Mouse (Mus musculus) heart, postnatal 0 days (tissue): ENCODE measurements around the gene Epas1. TPM values are rescaled to one million over a fixed set of nuclear protein-coding genes. Genes with fewer than 3 reads are reported as not detected.

Experiments
- ATAC-seq: fragments of 200-750 bp; cut with Nextera tagmentation; 2 replicates; pipeline ENCODE4 v1.8.0; 2017; ENCODE audit warnings: low read depth, moderate number of reproducible peaks, moderate library complexity; ENCODE audit not compliant: insufficient read depth
- DNase-seq: peaks from one replicate; pipeline ENCODE4 v3.0.0-alpha.2; 2016; ENCODE audit warnings: low spot score
- H3K27ac ChIP-seq: fragments of 300-500 bp; sonication (generic); 2 replicates; pipeline ENCODE4 v1.5.1; 2014; ENCODE audit warnings: low read depth, mild to moderate bottlenecking
- H3K27me3 ChIP-seq: fragments of 300-500 bp; sonication (generic); 2 replicates; pipeline ENCODE4 v1.6.1; 2014; ENCODE audit warnings: low read length, mixed read lengths; ENCODE audit not compliant: control insufficient read depth, insufficient read depth
- H3K36me3 ChIP-seq: fragments of 300-500 bp; sonication (generic); replicated peaks from 2 replicates; pipeline ENCODE4 v1.6.1; 2014; ENCODE audit warnings: low read length, mixed read lengths; ENCODE audit not compliant: control insufficient read depth, insufficient read depth
- H3K4me1 ChIP-seq: fragments of 300-500 bp; sonication (generic); 2 replicates; pipeline ENCODE4 v1.6.1; 2014; ENCODE audit warnings: antibody characterized with exemption; ENCODE audit not compliant: control insufficient read depth, insufficient read depth
- H3K4me2 ChIP-seq: fragments of 300-500 bp; sonication (generic); 2 replicates; pipeline ENCODE4 v1.6.1; 2014; ENCODE audit warnings: low read depth, mild to moderate bottlenecking, low read length, moderate library complexity
- H3K4me3 ChIP-seq: fragments of 300-500 bp; sonication (generic); 2 replicates; pipeline ENCODE4 v1.5.1; 2014; ENCODE audit warnings: low read depth, low read length
- H3K9ac ChIP-seq: fragments of 300-500 bp; sonication (generic); replicated peaks from 2 replicates; pipeline ENCODE4 v1.6.1; 2014; ENCODE audit warnings: low read depth, low read length, mixed read lengths
- H3K9me3 ChIP-seq: fragments of 300-500 bp; sonication (generic); replicated peaks from 2 replicates; pipeline ENCODE4 v1.6.1; 2016; ENCODE audit warnings: low read length; ENCODE audit not compliant: control insufficient read depth
- CTCF ChIP-seq: IDR thresholded peaks from 2 replicates; pipeline ENCODE4 v1.5.1; 2016; ENCODE audit warnings: antibody characterized with exemption, control low read depth, low read depth
- EP300 ChIP-seq: IDR thresholded peaks from 2 replicates; pipeline ENCODE4 v1.6.1; 2016; ENCODE audit warnings: antibody characterized with exemption, low read depth
- WGBS: fragments of 180-500 bp; shearing (Covaris S2); extraction: QIAGEN DNeasy Blood & Tissue Kit; methylation state at CpG from one replicate; pipeline ENCODE4 v1.1.7; 2014; 5-methylcytosine and 5-hydroxymethylcytosine counted together
- polyA plus RNA-seq: library from polyadenylated mRNA; unstranded; fragments of >200 nt; fragmentation: Nextera tagmentation; extraction: Ambion mirVana; gene quantifications from 2 replicates; pipeline ENCODE4 v1.2.1, GENCODE M21; 2015
- total RNA-seq: library from RNA; depleted of rRNA; stranded (reverse); fragments of >200 nt; gene quantifications from 2 replicates; pipeline ENCODE4 v1.2.3, GENCODE M21; 2014; ENCODE audit warnings: low replicate concordance

The Epas1 gene
- total and polyA plus RNA-seq, 2 experiments from 2014 or later, result 9.1 to 28.7 TPM

GRCm38 (mm10) chr17:86784405-86784977 lies 31.0 kb downstream of the Epas1 start:
- Histone ChIP-seq H3K4me3 (no peak overlapping the region), H3K9me3 (no peaks in the 10 kb centered on the region), H3K9ac (no peak overlapping the region), H3K27me3 (no peaks in the 10 kb centered on the region), H3K4me1 (peaks cover 47% of the 10 kb centered on the region), H3K27ac (peak overlapping the region; percentile 58), H3K36me3 (no peaks in the 10 kb centered on the region), H3K4me2 (no peak overlapping the region)
- TF ChIP-seq CTCF, result no peak
- TF ChIP-seq EP300, result no peak
- 60% methylated on average over 10 of the region's 10 CpGs for WGBS
- DNase-seq, result no peak
- no peak for ATAC-seq

GRCm38 (mm10) chr17:86785612-86786011 lies 32.1 kb downstream of the Epas1 start:
- TF ChIP-seq EP300 (no peak), CTCF (no peak)
- Histone ChIP-seq H3K27me3 (no peaks in the 10 kb centered on the region), H3K9me3 (no peaks in the 10 kb centered on the region), H3K4me2 (no peak overlapping the region), H3K36me3 (no peaks in the 10 kb centered on the region), H3K9ac (no peak overlapping the region), H3K4me3 (no peak overlapping the region), H3K4me1 (peaks cover 40% of the 10 kb centered on the region), H3K27ac (peak overlapping the region; percentile 58)
- 40% methylated on average over 7 of the region's 7 CpGs for WGBS
- ATAC-seq, result no peak
- no peak for DNase-seq

DNA sequence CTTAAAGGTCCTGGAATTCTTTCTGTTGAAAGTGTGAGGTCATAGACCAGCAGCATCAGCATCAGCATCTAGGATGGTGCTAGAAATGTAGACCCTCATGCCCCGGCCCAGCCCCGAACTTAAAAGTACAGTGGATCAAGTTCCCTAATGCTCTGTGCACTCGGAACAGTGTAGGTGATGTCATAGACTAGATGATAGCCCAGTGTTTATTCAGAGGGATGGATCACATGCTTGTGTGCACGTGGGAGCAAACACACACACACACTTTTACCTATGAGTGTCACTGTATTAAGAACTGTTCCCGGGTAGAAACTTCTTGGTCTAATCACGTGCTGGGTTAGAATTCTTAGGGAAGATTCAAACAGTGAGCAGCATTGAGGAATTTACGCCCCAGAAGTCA lies 33.0 kb downstream of the Epas1 start:
- H3K36me3 ChIP-seq, result no peaks in the 10 kb centered on the region
- peaks cover 31% of the 10 kb centered on the region for H3K4me1 ChIP-seq
- no peaks in the 10 kb centered on the region for H3K9me3 ChIP-seq
- TF ChIP-seq EP300 (no peak), CTCF (no peak)
- H3K27ac ChIP-seq, result no peak overlapping the region
- no peak for DNase-seq
- ATAC-seq, result no peak
- no peak overlapping the region for H3K9ac ChIP-seq
- no peak overlapping the region for H3K4me2 ChIP-seq
- no peak overlapping the region for H3K4me3 ChIP-seq
- no peaks in the 10 kb centered on the region for H3K27me3 ChIP-seq
- 73% methylated on average over 7 of the region's 7 CpGs for WGBS

- Histone ChIP-seq H3K27ac (no peak overlapping the region), H3K9ac (no peak overlapping the region), H3K4me2 (no peak overlapping the region), H3K27me3 (no peaks in the 10 kb centered on the region), H3K4me1 (peaks cover 18% of the 10 kb centered on the region; the same call in 1 of the 2 replicates), H3K36me3 (no peaks in the 10 kb centered on the region), H3K9me3 (no peaks in the 10 kb centered on the region), H3K4me3 (no peak overlapping the region)
- no peak for DNase-seq
- WGBS, result 63% methylated on average over 7 of the region's 7 CpGs
- TF ChIP-seq EP300, result no peak
- no peak for TF ChIP-seq CTCF
- no peak for ATAC-seq
Observed at GRCm38 (mm10) chr17:86787805-86788204, 34.3 kb downstream of the Epas1 start.

GRCm38 (mm10) chr17:86788316-86788715 lies 34.8 kb downstream of the Epas1 start:
- ATAC-seq (no peak), DNase-seq (no peak)
- 71% methylated on average over 6 of the region's 6 CpGs for WGBS
- Histone ChIP-seq H3K9me3 (no peaks in the 10 kb centered on the region), H3K4me2 (no peak overlapping the region), H3K4me3 (no peak overlapping the region), H3K27me3 (no peaks in the 10 kb centered on the region), H3K36me3 (no peaks in the 10 kb centered on the region), H3K27ac (no peak overlapping the region), H3K4me1 (0 out of 2 replicates have a peak, but pooled peaks cover 16% of the 10 kb centered on the region), H3K9ac (no peak overlapping the region)
- TF ChIP-seq EP300 (no peak), CTCF (no peak)

- Histone ChIP-seq H3K27me3 (no peaks in the 10 kb centered on the region), H3K4me3 (no peak overlapping the region), H3K4me2 (no peak overlapping the region), H3K36me3 (no peaks in the 10 kb centered on the region), H3K4me1 (no peaks in the 10 kb centered on the region), H3K9ac (no peak overlapping the region), H3K9me3 (no peaks in the 10 kb centered on the region), H3K27ac (no peak overlapping the region)
- DNase-seq (no peak), ATAC-seq (no peak)
- WGBS, result 68% methylated on average over 8 of the region's 8 CpGs
- no peak for TF ChIP-seq EP300
- TF ChIP-seq CTCF, result no peak
Observed at GRCm38 (mm10) chr17:86791925-86792324, 38.4 kb downstream of the Epas1 start.
